Mouse (Mus musculus) forebrain, embryonic 10.5 days (tissue): ENCODE results near the gene Cdkn2aipnl. TPM values are rescaled to one million over a fixed set of nuclear protein-coding genes. Genes with fewer than 3 reads are reported as not detected.
A peak's percentile ranks its signal among the peaks of the same experiment; 100 is the strongest.

Experiments
- DNase-seq: peaks from one replicate; pipeline ENCODE4 v3.0.0-alpha.2; 2017; ENCODE audit warnings: low spot score; ENCODE audit errors: extremely low spot score
- H3K27ac ChIP-seq: fragments of 300-500 bp; sonication (generic); 2 replicates; pipeline ENCODE4 v1.5.1; 2016; ENCODE audit warnings: mild to moderate bottlenecking
- H3K27me3 ChIP-seq: fragments of 300-500 bp; sonication (generic); 2 replicates; pipeline ENCODE4 v1.6.1; 2016; ENCODE audit warnings: mild to moderate bottlenecking; ENCODE audit not compliant: poor library complexity, severe bottlenecking
- H3K36me3 ChIP-seq: fragments of 300-500 bp; sonication (generic); replicated peaks from 2 replicates; pipeline ENCODE4 v1.6.1; 2016; ENCODE audit warnings: mild to moderate bottlenecking, moderate library complexity
- H3K4me1 ChIP-seq: fragments of 300-500 bp; sonication (generic); 2 replicates; pipeline ENCODE4 v1.6.1; 2016
- H3K4me3 ChIP-seq: fragments of 300-500 bp; sonication (generic); 2 replicates; pipeline ENCODE4 v1.5.1; 2016; ENCODE audit warnings: mild to moderate bottlenecking, moderate library complexity
- H3K9me3 ChIP-seq: fragments of 300-500 bp; sonication (generic); 2 replicates; pipeline ENCODE4 v1.6.1; 2016; ENCODE audit warnings: mild to moderate bottlenecking, moderate library complexity
- WGBS: fragments of 180-500 bp; shearing (Covaris S2); methylation state at CpG from one replicate; pipeline ENCODE4 v1.1.7; 2016; 5-methylcytosine and 5-hydroxymethylcytosine counted together
- polyA plus RNA-seq: library from polyadenylated mRNA; unstranded; fragments of >200 nt; fragmentation: Nextera tagmentation; extraction: Ambion mirVana; gene quantifications from 2 replicates; pipeline ENCODE4 v1.2.1, GENCODE M21; 2016

The Cdkn2aipnl gene
- polyA plus RNA-seq, 1 experiment from 2014 or later, result 138 TPM

DNA sequence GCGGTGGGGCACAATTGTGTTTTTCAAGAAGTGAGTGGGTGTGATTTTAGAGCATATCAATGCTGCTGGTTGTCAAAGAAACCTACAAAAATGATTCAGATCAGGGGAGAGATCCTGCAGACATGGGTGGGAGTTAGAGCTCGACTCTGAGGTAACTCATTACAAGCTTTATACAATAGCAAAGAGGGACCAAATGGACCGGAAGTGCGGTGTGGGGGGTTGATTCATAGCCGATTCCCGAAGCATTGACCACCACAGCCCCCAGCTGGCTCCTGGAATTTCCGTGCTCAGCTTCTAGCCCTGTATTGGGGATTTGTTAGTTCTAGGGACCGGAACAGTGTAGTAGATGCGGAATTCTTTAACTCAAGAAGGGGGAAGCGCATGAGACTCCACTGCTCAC, 33.9 kb downstream of the Cdkn2aipnl start:
- H3K9me3 ChIP-seq, result no peaks in the 10 kb centered on the region
- peaks cover 18% of the 10 kb centered on the region for H3K36me3 ChIP-seq
- H3K4me1 ChIP-seq, result peaks cover 56% of the 10 kb centered on the region
- peak overlapping the region; percentile 99 for H3K27ac ChIP-seq
- no peak for DNase-seq
- H3K27me3 ChIP-seq, result no peaks in the 10 kb centered on the region
- 72% methylated on average over 10 of the region's 10 CpGs for whole genome bisulfite sequencing
- H3K4me3 ChIP-seq, result peak overlapping the region; percentile 87; the same call in 1 of the 2 replicates

DNA sequence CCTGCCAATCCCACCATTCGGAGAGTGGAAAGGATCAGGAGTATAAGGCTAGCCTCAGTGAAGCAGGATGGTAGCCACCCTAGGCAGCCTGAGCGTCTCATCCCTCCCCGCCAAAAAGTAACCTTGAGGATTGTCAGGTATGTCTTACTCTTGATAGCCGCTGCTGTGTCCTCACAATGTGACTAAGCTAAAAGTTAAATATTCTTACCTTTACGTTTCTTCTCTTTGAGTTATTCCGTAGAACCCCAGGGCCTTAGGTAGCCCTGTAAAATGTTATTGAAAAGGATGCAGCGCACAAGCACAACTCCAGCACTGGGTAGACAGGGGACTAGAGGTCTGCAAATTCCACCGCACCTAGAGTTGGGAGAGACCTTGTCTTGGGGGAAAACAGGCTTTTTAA, 34.4 kb downstream of the Cdkn2aipnl start:
- H3K9me3 ChIP-seq, result no peaks in the 10 kb centered on the region
- 95% methylated on average over 8 of the region's 8 CpGs for WGBS
- peak overlapping the region; percentile 87; the same call in 1 of the 2 replicates for H3K4me3 ChIP-seq
- peak overlapping the region; percentile 99 for H3K27ac ChIP-seq
- H3K27me3 ChIP-seq, result no peaks in the 10 kb centered on the region
- DNase-seq, result no peak
- H3K36me3 ChIP-seq, result peaks cover 13% of the 10 kb centered on the region
- peaks cover 56% of the 10 kb centered on the region for H3K4me1 ChIP-seq

DNA sequence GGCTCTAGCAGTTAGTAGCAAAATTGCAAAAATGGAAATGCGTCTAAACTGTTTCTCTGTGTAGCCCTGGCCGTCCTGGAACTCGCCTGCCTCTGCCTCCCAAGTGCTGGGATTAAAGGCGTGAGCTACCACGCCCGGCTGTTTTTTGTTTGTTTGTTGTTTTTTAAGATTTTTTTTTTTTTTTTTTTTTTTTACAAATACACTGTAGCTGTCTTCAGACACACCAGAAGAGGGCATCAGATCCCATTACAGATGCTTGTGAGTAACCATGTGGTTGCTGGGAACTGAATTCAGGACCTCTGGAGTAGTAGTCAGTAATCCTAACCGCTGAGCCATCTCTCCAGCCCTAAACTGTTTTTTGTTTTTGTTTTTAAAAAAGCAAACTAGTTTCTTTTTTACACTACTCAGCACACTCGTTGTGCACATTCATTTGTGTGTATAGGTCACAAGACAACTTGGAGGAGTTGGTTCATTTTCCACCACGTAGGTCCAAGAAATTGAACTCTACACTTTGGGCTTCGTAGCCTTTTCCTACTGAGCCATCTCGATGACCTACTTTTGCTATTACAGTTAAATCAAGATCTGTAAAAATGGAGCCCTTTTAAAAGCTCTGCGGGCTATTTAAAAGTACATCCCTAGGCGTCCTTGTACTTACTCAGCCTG, 35.5 kb downstream of the Cdkn2aipnl start:
- WGBS, result 80% methylated on average over 13 of the region's 13 CpGs
- Histone ChIP-seq H3K4me1 (peaks cover 48% of the 10 kb centered on the region), H3K9me3 (no peaks in the 10 kb centered on the region), H3K27ac (peak overlapping the region; percentile 93), H3K36me3 (peaks cover 2% of the 10 kb centered on the region), H3K27me3 (no peaks in the 10 kb centered on the region), H3K4me3 (peak overlapping the region; percentile 82)
- no peak for DNase-seq

DNA sequence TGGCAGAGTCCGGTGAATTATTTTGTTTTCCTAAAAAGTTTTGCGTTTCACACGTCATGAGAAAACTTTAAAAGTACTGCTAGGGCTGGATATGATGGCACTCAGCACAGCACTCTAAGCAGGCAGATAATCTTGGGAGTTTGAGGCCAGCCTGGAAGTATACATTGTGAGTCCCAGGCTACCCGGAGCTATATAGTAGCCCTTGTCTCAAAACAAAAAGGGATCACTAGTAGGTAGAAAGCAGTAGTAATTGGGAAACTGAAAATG, 36.0 kb downstream of the Cdkn2aipnl start:
- Histone ChIP-seq H3K9me3 (no peaks in the 10 kb centered on the region), H3K4me3 (peak overlapping the region; percentile 82), H3K27me3 (no peaks in the 10 kb centered on the region), H3K36me3 (no peaks in the 10 kb centered on the region; the same call in 1 of the 2 replicates), H3K27ac (peak overlapping the region; percentile 93), H3K4me1 (peaks cover 44% of the 10 kb centered on the region)
- no peak for DNase-seq
- WGBS, result 25% methylated on average over 4 of the region's 4 CpGs

DNA sequence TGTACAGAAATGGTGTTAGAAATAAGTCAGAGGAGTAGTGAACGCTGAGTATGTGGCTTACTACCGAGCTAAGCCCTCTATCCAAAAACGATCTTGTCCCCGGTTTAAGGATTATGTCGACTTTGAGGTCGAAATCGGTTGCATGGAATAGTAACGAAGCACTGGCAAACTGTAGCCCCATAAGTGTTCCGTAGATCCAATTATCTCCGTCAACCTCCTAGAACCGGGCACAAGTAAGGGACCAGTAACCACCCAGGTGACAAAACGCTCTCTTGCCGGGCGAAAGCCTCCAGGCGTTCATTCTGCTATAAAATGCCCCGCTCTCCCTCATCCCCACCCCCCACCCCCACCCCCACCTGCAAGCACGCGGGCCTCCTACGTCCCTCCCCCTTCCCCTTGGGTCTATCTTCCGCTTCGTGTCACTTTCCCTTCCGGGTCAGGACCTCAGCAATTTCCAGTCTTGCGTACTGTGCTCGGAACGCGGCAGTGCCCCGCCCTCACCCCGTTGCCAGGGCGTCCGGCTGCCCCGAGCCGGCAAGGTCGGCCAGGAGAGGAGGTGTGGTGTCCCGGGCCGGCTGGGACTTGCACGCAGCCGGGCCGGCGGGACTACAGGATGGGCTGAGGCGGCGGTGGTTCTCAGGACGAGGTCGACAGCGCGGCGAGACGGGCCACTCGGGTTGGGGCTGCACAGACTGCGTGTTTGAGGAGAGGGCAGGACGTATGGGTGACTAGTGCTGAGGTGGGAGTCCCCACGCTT, 36.5 kb downstream of the Cdkn2aipnl start, which contains the start of gene Cdkl3:
Cdkl3 (plus strand) TSS at position 450 of the 757 bp plus-strand sequence.
- peaks cover 38% of the 10 kb centered on the region for H3K4me1 ChIP-seq
- peaks cover 2% of the 10 kb centered on the region; the same call in 1 of the 2 replicates for H3K36me3 ChIP-seq
- no peaks in the 10 kb centered on the region for H3K27me3 ChIP-seq
- peak within 1 kb of the TSS; percentile 82 for H3K4me3 ChIP-seq
- H3K9me3 ChIP-seq, result no peaks in the 10 kb centered on the region
- peak; percentile 93 for DNase-seq
- WGBS, result under 1% methylated on average over 51 of the region's 51 CpGs
- H3K27ac ChIP-seq, result peak within 1 kb of the TSS; percentile 93

DNA sequence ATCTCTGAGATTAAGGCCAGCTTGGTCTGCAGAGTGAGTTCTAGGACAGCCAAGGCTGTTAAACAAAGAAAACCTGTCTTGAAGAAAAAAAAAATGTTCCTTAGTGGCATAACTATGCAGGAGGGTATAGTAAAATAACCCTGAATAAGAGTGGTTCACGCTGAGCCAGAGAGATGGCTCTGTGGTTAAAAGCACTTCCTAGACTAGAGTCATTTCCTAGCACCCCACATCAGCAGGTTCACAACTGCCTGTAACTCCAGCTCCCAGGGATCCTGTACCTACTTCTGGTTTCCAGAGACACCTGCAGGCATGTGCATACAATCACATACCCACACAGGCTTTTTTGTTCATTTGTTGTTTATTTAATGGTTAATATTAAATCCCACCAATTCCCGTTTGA, 38.1 kb downstream of the Cdkn2aipnl start:
- H3K27ac ChIP-seq, result no peak overlapping the region
- peaks cover 33% of the 10 kb centered on the region for H3K4me1 ChIP-seq
- 78% methylated on average over 2 of the region's 2 CpGs for WGBS
- peak overlapping the region; percentile 82; the same call in 1 of the 2 replicates for H3K4me3 ChIP-seq
- H3K27me3 ChIP-seq, result no peaks in the 10 kb centered on the region
- DNase-seq, result no peak
- peaks cover 6% of the 10 kb centered on the region for H3K36me3 ChIP-seq
- no peaks in the 10 kb centered on the region for H3K9me3 ChIP-seq

DNA sequence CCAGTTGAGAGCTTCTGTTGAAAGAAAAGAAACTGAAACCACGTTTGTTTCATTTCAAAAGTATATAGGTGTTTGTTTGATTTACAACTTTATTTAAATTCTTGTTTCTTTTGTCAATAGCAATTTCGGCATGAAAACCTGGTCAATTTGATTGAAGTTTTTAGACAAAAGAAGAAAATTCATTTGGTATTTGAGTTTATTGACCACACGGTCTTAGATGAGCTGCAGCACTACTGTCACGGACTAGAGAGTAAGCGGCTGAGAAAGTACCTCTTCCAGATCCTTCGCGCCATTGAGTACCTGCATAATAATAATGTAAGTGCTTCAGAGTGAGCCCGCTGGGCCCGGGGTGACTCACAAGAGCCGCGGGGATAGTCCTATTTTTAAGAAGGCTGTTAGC, 43.5 kb downstream of the Cdkn2aipnl start:
- DNase-seq, result no peak

DNA sequence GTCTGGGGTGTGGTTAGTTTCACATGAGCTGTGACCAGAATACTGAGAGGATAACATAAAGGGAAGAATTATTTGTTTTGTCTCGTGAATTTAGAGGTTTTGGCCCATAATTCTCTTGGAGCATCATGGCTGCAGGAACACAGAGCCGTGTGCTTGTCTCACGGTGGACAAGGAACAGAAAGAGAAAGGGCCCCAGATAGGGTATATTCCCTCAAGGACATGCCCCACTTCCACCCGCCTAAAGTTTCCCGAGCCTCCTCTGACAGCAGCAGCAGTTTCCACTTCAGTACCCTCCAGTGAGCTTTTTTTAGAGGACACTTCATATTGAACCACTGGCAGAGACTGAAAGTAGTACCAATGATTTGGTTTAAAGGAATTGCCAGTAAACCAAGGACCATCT, 44.1 kb downstream of the Cdkn2aipnl start:
- Histone ChIP-seq H3K36me3 (peaks cover 9% of the 10 kb centered on the region), H3K27me3 (no peaks in the 10 kb centered on the region), H3K4me1 (no peaks in the 10 kb centered on the region), H3K27ac (no peak overlapping the region), H3K4me3 (no peak overlapping the region), H3K9me3 (no peaks in the 10 kb centered on the region)
- 85% methylated on average over 5 of the region's 5 CpGs for WGBS
- no peak for DNase-seq

More for the DNA sequence above, 43.5 kb downstream of the Cdkn2aipnl start:
- no peaks in the 10 kb centered on the region for H3K4me1 ChIP-seq
- no peak overlapping the region for H3K27ac ChIP-seq
- H3K4me3 ChIP-seq, result no peak overlapping the region
- WGBS, result 90% methylated on average over 11 of the region's 11 CpGs
- H3K9me3 ChIP-seq, result no peaks in the 10 kb centered on the region
- H3K36me3 ChIP-seq, result peaks cover 9% of the 10 kb centered on the region
- H3K27me3 ChIP-seq, result no peaks in the 10 kb centered on the region

DNA sequence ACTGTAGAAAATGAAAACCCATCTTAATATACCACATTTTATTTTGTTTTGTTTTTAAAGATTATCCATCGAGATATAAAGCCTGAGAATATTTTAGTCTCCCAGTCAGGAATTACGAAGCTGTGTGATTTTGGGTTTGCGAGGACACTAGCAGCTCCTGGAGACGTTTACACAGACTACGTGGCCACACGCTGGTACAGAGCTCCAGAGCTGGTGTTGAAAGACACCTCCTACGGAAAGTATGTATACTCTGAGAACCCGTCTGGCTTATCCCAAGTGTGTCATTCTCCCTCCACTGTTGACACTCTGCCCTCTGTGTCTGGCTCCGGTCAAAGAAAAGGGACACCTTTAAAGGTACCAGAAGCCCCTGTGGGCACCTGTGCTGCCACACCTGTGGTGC, 50.8 kb downstream of the Cdkn2aipnl start:
- H3K4me3 ChIP-seq, result no peak overlapping the region
- DNase-seq, result no peak
- 89% methylated on average over 9 of the region's 9 CpGs for WGBS
- peaks cover 9% of the 10 kb centered on the region for H3K36me3 ChIP-seq
- no peak overlapping the region for H3K27ac ChIP-seq
- no peaks in the 10 kb centered on the region for H3K9me3 ChIP-seq
- H3K4me1 ChIP-seq, result no peaks in the 10 kb centered on the region
- no peaks in the 10 kb centered on the region for H3K27me3 ChIP-seq

Other genes with a start within 250 kb of the Cdkn2aipnl start
- 12.8 and 14.0 TPM in 2 replicates for gene Sec24a, start 204.0 kb upstream of the Cdkn2aipnl start, polyA plus RNA-seq
- gene Sar1b, start 204.0 kb upstream of the Cdkn2aipnl start, polyA plus RNA-seq, result 112 and 114 TPM in 2 replicates
- gene Jade2, start 110.0 kb upstream of the Cdkn2aipnl start, polyA plus RNA-seq, result 0.57 and 0.64 TPM in 2 replicates
- gene Ube2b, start 33.1 kb downstream of the Cdkn2aipnl start, polyA plus RNA-seq, result 199 TPM in 2 replicates
- gene Cdkl3, start 36.6 kb downstream of the Cdkn2aipnl start, polyA plus RNA-seq, result 11.0 and 13.0 TPM in 2 replicates
- 86.5 and 88.4 TPM in 2 replicates for gene Ppp2ca, start 131.0 kb downstream of the Cdkn2aipnl start, polyA plus RNA-seq
- not detected in 2 replicates for gene Olfr1373, start 177.9 kb downstream of the Cdkn2aipnl start, polyA plus RNA-seq
- not detected in 2 replicates for gene Olfr1371, start 246.3 kb downstream of the Cdkn2aipnl start, polyA plus RNA-seq